Mouse (Mus musculus): ENCODE data around the gene Runx2. TPM values are rescaled to one million over a fixed set of nuclear protein-coding genes. Genes with fewer than 3 reads are reported as not detected.

Runx2 gene
- polyA plus RNA-seq, 1 experiment from 2014 or later: 0.21 TPM

GRCm38 (mm10) chr17:44455681-44456600, 358.7 kb downstream of the Runx2 start:
- H3K4me2 ChIP-seq: no peak overlapping the region
- 29% methylated on average over 12 of the region's 12 CpGs for WGBS
- no peak overlapping the region for H3K9ac ChIP-seq
- H3K9me3 ChIP-seq: no peaks in the 10 kb centered on the region
- no peak overlapping the region for H3K27ac ChIP-seq (replicated peaks)
- ATAC-seq (ENCODE audit: extremely low read depth, insufficient number of reproducible peaks, low FRiP score, low TSS enrichment): no peak
- no peaks in the 10 kb centered on the region for H3K36me3 ChIP-seq
- no peak overlapping the region for H3K4me3 ChIP-seq
- H3K27me3 ChIP-seq (replicated peaks): peaks cover 25% of the 10 kb centered on the region
- H3K4me1 ChIP-seq: no peaks in the 10 kb centered on the region

- no peak overlapping the region for H3K9ac ChIP-seq
- 0 out of 2 replicates have a peak, but pooled peaks cover 4% of the 10 kb centered on the region for H3K9me3 ChIP-seq
- no peak for ATAC-seq (ENCODE audit: extremely low read depth, insufficient number of reproducible peaks, low FRiP score, low TSS enrichment)
- no peak overlapping the region for H3K4me2 ChIP-seq
- no peaks in the 10 kb centered on the region for H3K36me3 ChIP-seq
- H3K27me3 ChIP-seq (replicated peaks): peaks cover 9% of the 10 kb centered on the region
- no peaks in the 10 kb centered on the region for H3K4me1 ChIP-seq
- H3K4me3 ChIP-seq: no peak overlapping the region
- H3K27ac ChIP-seq (replicated peaks): no peak overlapping the region
- WGBS: 66% methylated on average over 9 of the region's 9 CpGs
Observed at GRCm38 (mm10) chr17:44449915-44450471, 364.6 kb downstream of the Runx2 start.

Other genes starting within 250 kb of the Runx2 start
- gene Supt3, start 37.6 kb downstream of the Runx2 start, polyA plus RNA-seq (2015; fragmentation: Nextera tagmentation; extraction: Ambion mirVana): 20.5 and 21.5 TPM in 2 replicates

Measured in heart, embryonic 13.5 days (tissue).